Mouse (Mus musculus): Measurements from ENCODE around the gene Rpl12. TPM values are rescaled to one million over a fixed set of nuclear protein-coding genes. Genes with fewer than 3 reads are reported as not detected.

The Rpl12 gene
- polyA plus RNA-seq, 1 experiment from 2014 or later = 103 TPM

DNA sequence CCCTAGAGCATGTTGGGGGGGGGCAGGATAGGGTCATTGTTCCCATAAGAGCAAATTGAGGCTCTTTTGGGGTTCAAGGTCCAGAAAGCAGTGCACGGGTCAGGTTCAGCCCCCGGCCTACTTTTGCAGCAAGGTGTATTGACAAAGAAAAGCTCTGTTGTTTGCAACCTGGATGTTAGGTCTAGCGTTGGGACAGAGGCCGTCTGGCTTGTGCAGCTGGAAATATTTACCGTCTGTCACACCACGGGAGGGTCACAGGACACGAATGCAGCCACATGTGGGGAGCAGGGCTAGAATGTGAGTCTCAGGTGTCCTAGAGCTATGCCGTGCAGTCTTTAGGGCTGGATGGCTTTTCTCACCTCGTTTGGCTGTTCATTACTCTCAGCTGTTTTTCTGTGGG, 43.0 kb upstream of the Rpl12 start:
- WGBS (ENCODE audit: insufficient replicate concordance) = 69% methylated on average over 9 of the region's 9 CpGs
- peak; percentile 43 for DNase-seq
- no peak for TF ChIP-seq EP300 (IDR thresholded peaks at IDR 0.05; ENCODE audit: low read depth)
- no peak for TF ChIP-seq CTCF (IDR thresholded peaks at IDR 0.05; ENCODE audit: low read depth)
- H3K9me3 ChIP-seq (ENCODE audit: low read length) = no peaks in the 10 kb centered on the region
- no peaks in the 10 kb centered on the region for H3K27me3 ChIP-seq (ENCODE audit: insufficient read depth, low read length)
- peak overlapping the region; percentile 42; the same call in 1 of the 2 replicates for H3K4me2 ChIP-seq (ENCODE audit: low read depth, low read length)
- no peak overlapping the region for H3K4me3 ChIP-seq (ENCODE audit: low read depth, low read length)
- ATAC-seq = peak; percentile 78
- H3K27ac ChIP-seq (ENCODE audit: low read depth) = peak overlapping the region; percentile 81
- H3K36me3 ChIP-seq (replicated peaks; ENCODE audit: insufficient read depth, low read length) = peaks cover 20% of the 10 kb centered on the region
- H3K4me1 ChIP-seq (ENCODE audit: insufficient read depth) = peaks cover 15% of the 10 kb centered on the region
- no peak overlapping the region for H3K9ac ChIP-seq (replicated peaks)

- no peaks in the 10 kb centered on the region for H3K9me3 ChIP-seq (ENCODE audit: low read length)
- no peak overlapping the region for H3K9ac ChIP-seq (replicated peaks)
- H3K4me1 ChIP-seq (ENCODE audit: insufficient read depth) = peaks cover 5% of the 10 kb centered on the region
- H3K4me3 ChIP-seq (ENCODE audit: low read depth, low read length) = no peak overlapping the region
- WGBS (ENCODE audit: insufficient replicate concordance) = 74% methylated on average over 7 of the region's 7 CpGs
- H3K27ac ChIP-seq (ENCODE audit: low read depth) = no peak overlapping the region
- peaks cover 25% of the 10 kb centered on the region for H3K36me3 ChIP-seq (replicated peaks; ENCODE audit: insufficient read depth, low read length)
- TF ChIP-seq EP300 (IDR thresholded peaks at IDR 0.05; ENCODE audit: low read depth) (no peak), CTCF (IDR thresholded peaks at IDR 0.05; ENCODE audit: low read depth) (no peak)
- H3K27me3 ChIP-seq (ENCODE audit: insufficient read depth, low read length) = no peaks in the 10 kb centered on the region
- ATAC-seq (no peak), DNase-seq (no peak)
- no peak overlapping the region for H3K4me2 ChIP-seq (ENCODE audit: low read depth, low read length)
Observed at GRCm38 (mm10) chr2:32921235-32921634, 40.1 kb upstream of the Rpl12 start.

GRCm38 (mm10) chr2:32921801-32922380, 39.5 kb upstream of the Rpl12 start:
- Histone ChIP-seq H3K4me3 (ENCODE audit: low read depth, low read length) (no peak overlapping the region), H3K27me3 (ENCODE audit: insufficient read depth, low read length) (no peaks in the 10 kb centered on the region), H3K27ac (ENCODE audit: low read depth) (no peak overlapping the region), H3K9me3 (ENCODE audit: low read length) (no peaks in the 10 kb centered on the region), H3K4me1 (ENCODE audit: insufficient read depth) (peaks cover 5% of the 10 kb centered on the region), H3K36me3 (replicated peaks; ENCODE audit: insufficient read depth, low read length) (peaks cover 25% of the 10 kb centered on the region), H3K9ac (replicated peaks) (no peak overlapping the region), H3K4me2 (ENCODE audit: low read depth, low read length) (no peak overlapping the region)
- TF ChIP-seq EP300 (IDR thresholded peaks at IDR 0.05; ENCODE audit: low read depth) (no peak), CTCF (IDR thresholded peaks at IDR 0.05; ENCODE audit: low read depth) (no peak)
- WGBS (ENCODE audit: insufficient replicate concordance) = 94% methylated on average over 15 of the region's 15 CpGs
- ATAC-seq (no peak), DNase-seq (no peak)

GRCm38 (mm10) chr2:32922564-32922963, 38.8 kb upstream of the Rpl12 start:
- DNase-seq = no peak
- no peaks in the 10 kb centered on the region for H3K9me3 ChIP-seq (ENCODE audit: low read length)
- H3K36me3 ChIP-seq (replicated peaks; ENCODE audit: insufficient read depth, low read length) = peaks cover 27% of the 10 kb centered on the region
- no peak overlapping the region for H3K9ac ChIP-seq (replicated peaks)
- no peak for ATAC-seq
- H3K4me1 ChIP-seq (ENCODE audit: insufficient read depth) = no peaks in the 10 kb centered on the region; the same call in none of the 2 replicates
- no peak overlapping the region for H3K4me3 ChIP-seq (ENCODE audit: low read depth, low read length)
- TF ChIP-seq EP300 (IDR thresholded peaks at IDR 0.05; ENCODE audit: low read depth) = no peak
- no peak for TF ChIP-seq CTCF (IDR thresholded peaks at IDR 0.05; ENCODE audit: low read depth)
- no peaks in the 10 kb centered on the region for H3K27me3 ChIP-seq (ENCODE audit: insufficient read depth, low read length)
- no peak overlapping the region for H3K4me2 ChIP-seq (ENCODE audit: low read depth, low read length)
- no peak overlapping the region for H3K27ac ChIP-seq (ENCODE audit: low read depth)
- WGBS (ENCODE audit: insufficient replicate concordance) = 86% methylated on average over 13 of the region's 13 CpGs

- ATAC-seq (no peak), DNase-seq (no peak)
- H3K27ac ChIP-seq (ENCODE audit: low read depth) = no peak overlapping the region
- TF ChIP-seq EP300 (IDR thresholded peaks at IDR 0.05; ENCODE audit: low read depth) = no peak
- no peak for TF ChIP-seq CTCF (IDR thresholded peaks at IDR 0.05; ENCODE audit: low read depth)
- WGBS (ENCODE audit: insufficient replicate concordance) = 89% methylated on average over 24 of the region's 24 CpGs
- H3K4me3 ChIP-seq (ENCODE audit: low read depth, low read length) = no peak overlapping the region
- H3K27me3 ChIP-seq (ENCODE audit: insufficient read depth, low read length) = no peaks in the 10 kb centered on the region
- peaks cover 27% of the 10 kb centered on the region for H3K36me3 ChIP-seq (replicated peaks; ENCODE audit: insufficient read depth, low read length)
- no peak overlapping the region for H3K9ac ChIP-seq (replicated peaks)
- H3K4me2 ChIP-seq (ENCODE audit: low read depth, low read length) = no peak overlapping the region
- no peaks in the 10 kb centered on the region for H3K9me3 ChIP-seq (ENCODE audit: low read length)
- no peaks in the 10 kb centered on the region; the same call in 1 of the 2 replicates for H3K4me1 ChIP-seq (ENCODE audit: insufficient read depth)
Observed at GRCm38 (mm10) chr2:32923551-32924250, 37.7 kb upstream of the Rpl12 start.

- Histone ChIP-seq H3K36me3 (replicated peaks; ENCODE audit: insufficient read depth, low read length) (peaks cover 26% of the 10 kb centered on the region), H3K4me2 (ENCODE audit: low read depth, low read length) (no peak overlapping the region), H3K4me3 (ENCODE audit: low read depth, low read length) (no peak overlapping the region), H3K9ac (replicated peaks) (no peak overlapping the region), H3K4me1 (ENCODE audit: insufficient read depth) (peaks cover 1% of the 10 kb centered on the region; the same call in 1 of the 2 replicates), H3K27me3 (ENCODE audit: insufficient read depth, low read length) (no peaks in the 10 kb centered on the region), H3K27ac (ENCODE audit: low read depth) (no peak overlapping the region), H3K9me3 (ENCODE audit: low read length) (no peaks in the 10 kb centered on the region)
- 73% methylated on average over 10 of the region's 10 CpGs for WGBS (ENCODE audit: insufficient replicate concordance)
- DNase-seq (no peak), ATAC-seq (no peak)
- TF ChIP-seq CTCF (IDR thresholded peaks at IDR 0.05; ENCODE audit: low read depth) (no peak), EP300 (IDR thresholded peaks at IDR 0.05; ENCODE audit: low read depth) (no peak)
Observed at GRCm38 (mm10) chr2:32924306-32924844, 37.0 kb upstream of the Rpl12 start.

All from liver, postnatal 0 days (tissue).